Mouse (Mus musculus): Measurements from ENCODE around the gene Mybphl.

DNA sequence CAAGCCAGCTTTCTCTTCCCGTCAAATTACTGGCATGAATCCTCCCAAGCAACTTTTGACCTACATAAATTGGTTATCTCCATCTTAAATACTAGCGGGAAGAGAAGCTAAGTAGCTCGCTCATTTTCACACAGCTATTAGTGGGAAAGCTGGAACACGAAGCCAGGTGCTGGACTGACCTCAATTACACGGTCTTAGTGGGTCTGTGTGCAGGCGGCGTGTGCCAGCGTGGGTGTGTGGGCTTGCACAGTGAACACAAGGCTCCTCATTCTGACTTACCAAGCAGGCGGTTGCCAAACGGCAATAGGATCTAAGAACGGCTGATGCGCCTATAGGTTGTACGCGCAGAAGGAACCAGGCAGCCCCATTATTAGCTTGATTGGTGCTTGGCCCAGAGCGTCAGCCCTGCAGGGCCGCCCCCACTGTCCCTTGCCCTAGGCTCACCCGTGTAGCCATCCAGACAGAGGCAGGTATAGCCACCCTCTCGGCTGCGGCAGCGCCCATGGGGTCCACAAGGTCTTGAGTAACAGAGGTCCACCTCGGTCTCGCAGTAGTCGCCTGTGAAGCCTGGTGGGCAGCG, 41.7 kb downstream of the Mybphl start:
- TF ChIP-seq POLR2A (IDR thresholded peaks at IDR 0.05; ENCODE audit: low read depth, low read length) (no peak), CTCF (conservative IDR thresholded peaks at IDR 0.05; ENCODE audit: insufficient read depth, insufficient read length, low read depth, low read length) (no peak)
